Mouse (Mus musculus) embryo, embryonic 11.5 days (tissue): Measurements from ENCODE around the gene Fam198b.

Experiments
- DNase-seq: peaks from one replicate; pipeline ENCODE4 v3.0.0-alpha.2; 2012; ENCODE audit warnings: low read depth, low spot score

Fam198b gene

GRCm38 (mm10) chr3:79983961-79984419 is 99.7 kb downstream of the Fam198b start:
- DNase-seq, result no peak

GRCm38 (mm10) chr3:79984542-79984941 is 100.2 kb downstream of the Fam198b start:
- DNase-seq, result no peak

- no peak for DNase-seq
Measured at GRCm38 (mm10) chr3:79989250-79989649, 104.9 kb downstream of the Fam198b start.

- DNase-seq, result no peak
Measured at GRCm38 (mm10) chr3:79989911-79990310, 105.6 kb downstream of the Fam198b start.

GRCm38 (mm10) chr3:79990480-79990879 is 106.1 kb downstream of the Fam198b start:
- DNase-seq, result no peak

GRCm38 (mm10) chr3:79994029-79994539 is 109.8 kb downstream of the Fam198b start:
- no peak for DNase-seq

- no peak for DNase-seq
Measured at GRCm38 (mm10) chr3:79995726-79996125, 111.4 kb downstream of the Fam198b start.
